Mouse (Mus musculus): ENCODE measurements around the gene Klra2.
"Not testable (repeated sequence)": the region's sequence is repeated elsewhere in the genome, so short reads cannot be mapped to it uniquely, and the experiment has no call there.

The Klra2 gene

GRCm38 (mm10) chr6:131247206-131247605, at the start of gene Klra2:
TSS of gene Klra2 (minus strand) at chr6:131247362.
- no peak for DNase-seq

GRCm38 (mm10) chr6:131294435-131295112, 47.4 kb upstream of the Klra2 start:
- no peak for DNase-seq

- DNase-seq = no peak
Observed at GRCm38 (mm10) chr6:131293916-131294315, 46.8 kb upstream of the Klra2 start.

GRCm38 (mm10) chr6:131292991-131293788, 46.0 kb upstream of the Klra2 start, which contains the start of gene Magohb:
TSS of gene Magohb (minus strand) at chr6:131293244.
- peak; percentile 65 for DNase-seq

- DNase-seq = no peak
Observed at GRCm38 (mm10) chr6:131292276-131292990, 45.3 kb upstream of the Klra2 start.

GRCm38 (mm10) chr6:131290430-131290829, 43.3 kb upstream of the Klra2 start:
- DNase-seq = peak; percentile 20

- DNase-seq = not testable (repeated sequence)
Observed at GRCm38 (mm10) chr6:131278160-131278559, 31.0 kb upstream of the Klra2 start.

- no peak for DNase-seq
Observed at GRCm38 (mm10) chr6:131276659-131277058, 29.5 kb upstream of the Klra2 start.

GRCm38 (mm10) chr6:131272311-131272710, 25.1 kb upstream of the Klra2 start:
- DNase-seq = no peak

- DNase-seq = no peak
Observed at GRCm38 (mm10) chr6:131270312-131270711, 23.1 kb upstream of the Klra2 start.

- no peak for DNase-seq
Observed at GRCm38 (mm10) chr6:131269599-131269998, 22.4 kb upstream of the Klra2 start.

GRCm38 (mm10) chr6:131264175-131264574, 17.0 kb upstream of the Klra2 start:
- DNase-seq = no peak

- DNase-seq = no peak
Observed at GRCm38 (mm10) chr6:131262778-131263177, 15.6 kb upstream of the Klra2 start.

GRCm38 (mm10) chr6:131262009-131262408, 14.8 kb upstream of the Klra2 start:
- no peak for DNase-seq

GRCm38 (mm10) chr6:131245081-131245480, 2.1 kb downstream of the Klra2 start:
- DNase-seq = no peak
